Mouse (Mus musculus): Measurements from ENCODE around the gene Rtp1. TPM values are rescaled to one million over a fixed set of nuclear protein-coding genes. Genes with fewer than 3 reads are reported as not detected.

Gene Rtp1
- under 1 TPM; 0.44 to 0.45 TPM for total RNA-seq (2021)

DNA sequence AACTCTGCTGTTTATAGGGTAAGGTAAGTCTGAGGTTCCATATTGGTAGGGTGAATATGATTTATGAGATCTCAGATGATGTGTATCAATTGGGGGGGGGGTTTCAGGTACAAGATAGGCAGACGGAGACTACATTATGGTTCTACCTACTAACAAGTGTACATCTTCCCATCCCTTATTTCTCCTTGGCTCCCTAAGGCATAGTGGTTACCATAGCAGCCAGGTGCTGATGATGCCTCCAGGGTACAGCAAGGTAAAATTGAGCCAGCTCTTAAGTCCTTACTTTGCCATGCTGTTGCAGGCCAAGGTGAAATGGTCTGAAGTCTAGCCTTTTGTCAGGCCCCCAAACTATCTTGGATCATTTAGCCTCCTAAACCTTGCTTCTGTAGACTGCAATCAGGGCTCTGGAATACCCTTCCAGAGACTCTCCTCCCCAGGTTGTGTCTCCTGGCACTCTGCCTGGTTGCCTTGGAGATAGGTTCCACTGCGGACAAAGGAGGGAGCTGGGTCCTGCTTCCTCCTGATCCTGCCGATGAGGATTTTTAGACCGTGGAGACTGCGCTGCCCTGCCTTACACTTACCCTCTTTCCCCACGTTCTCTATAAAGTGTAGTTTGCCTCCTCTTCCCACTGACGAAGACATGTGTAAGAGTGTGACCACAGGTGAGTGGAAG, at the start of gene Rtp1:
Gene Rtp1 (plus strand): TSS at position 487 of the 673 bp plus-strand sequence.
- no peak for DNase-seq (ENCODE audit: extremely low spot score in 1 of 2, low spot score in 1 of 2)

GRCm38 (mm10) chr16:23379536-23380230, 49.2 kb upstream of the Rtp1 start:
- DNase-seq (ENCODE audit: extremely low spot score in 1 of 2, low spot score in 1 of 2), result no peak

DNA sequence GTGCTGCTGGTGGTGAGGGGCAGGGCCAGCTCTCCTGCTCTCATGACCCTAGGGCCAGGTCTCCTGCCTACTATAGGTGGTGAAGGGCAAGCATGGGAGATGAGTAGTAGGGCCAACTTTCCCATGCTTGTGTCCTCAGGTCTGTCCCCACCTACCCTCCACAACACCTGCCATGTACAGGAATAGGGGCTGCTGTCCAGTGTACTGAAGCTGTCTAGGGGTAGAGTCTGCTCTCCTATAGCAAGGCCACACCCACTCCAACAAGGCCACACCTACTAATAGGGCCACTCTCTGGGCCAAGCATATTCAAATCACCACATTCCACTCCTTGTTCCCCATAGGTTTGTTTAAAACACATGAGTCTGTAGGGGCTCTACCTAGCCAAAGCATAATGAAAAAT, 44.6 kb upstream of the Rtp1 start:
- DNase-seq (ENCODE audit: extremely low spot score in 1 of 2, low spot score in 1 of 2), result no peak

DNA sequence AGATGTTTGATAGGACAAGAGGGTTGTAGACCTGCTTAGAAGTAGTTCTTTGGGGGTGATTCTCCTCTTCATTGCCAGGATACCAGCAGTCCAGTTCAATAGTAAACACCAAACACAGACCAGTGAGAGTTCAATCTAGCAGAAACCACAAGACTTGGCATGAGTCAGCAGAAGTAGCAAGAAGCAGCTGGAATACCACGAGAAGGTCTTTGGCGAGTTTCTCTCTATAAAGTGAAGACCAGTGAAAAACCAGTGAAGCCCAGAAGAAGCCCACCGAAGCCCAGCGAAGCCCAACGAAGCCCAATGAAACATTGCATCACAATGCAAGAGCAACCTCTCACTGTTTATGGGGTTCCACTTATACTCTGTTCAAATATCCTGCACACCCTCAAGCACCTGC, 31.0 kb upstream of the Rtp1 start:
- DNase-seq (ENCODE audit: extremely low spot score in 1 of 2, low spot score in 1 of 2), result no peak

DNA sequence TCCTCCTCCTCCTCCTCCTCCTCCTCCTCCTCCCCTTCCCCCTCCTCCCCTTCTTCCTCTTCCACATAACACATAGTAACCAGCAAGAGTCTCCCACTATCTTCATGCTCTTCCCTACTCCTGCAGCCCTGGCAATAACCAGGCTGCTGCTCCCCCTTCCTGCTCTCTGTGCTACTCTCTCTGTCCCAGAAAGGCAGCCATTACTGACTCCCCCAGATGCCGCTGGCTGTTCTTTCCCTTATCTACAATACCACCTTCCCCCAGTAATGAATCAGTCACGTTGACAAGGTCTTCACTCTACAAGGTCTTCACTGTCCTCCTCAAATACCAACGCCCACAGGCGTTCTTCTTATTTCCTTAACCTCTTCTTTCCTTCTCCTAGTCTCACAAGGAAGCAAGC, 27.5 kb upstream of the Rtp1 start:
- DNase-seq (ENCODE audit: extremely low spot score in 1 of 2, low spot score in 1 of 2), result no peak

DNA sequence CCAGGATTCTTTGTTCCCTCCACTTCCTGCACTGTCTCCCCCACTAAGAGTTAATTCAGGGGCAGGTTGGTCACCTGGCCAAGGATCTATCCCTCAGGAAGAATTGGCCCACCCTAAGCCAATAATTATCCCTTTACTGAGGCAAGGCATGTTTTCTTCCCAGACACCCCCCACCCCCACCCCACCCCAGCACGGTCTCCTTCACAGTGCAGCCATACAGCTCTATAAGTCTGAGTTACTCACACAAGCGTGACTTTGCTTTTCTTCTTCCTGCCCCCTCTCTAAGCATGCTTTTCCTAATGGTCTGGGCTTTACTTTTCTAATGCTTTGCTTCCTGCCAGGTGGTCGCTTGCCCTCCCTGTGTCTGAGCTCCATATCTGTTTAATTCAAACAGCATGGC, 27.0 kb upstream of the Rtp1 start:
- no peak for DNase-seq (ENCODE audit: extremely low spot score in 1 of 2, low spot score in 1 of 2)

DNA sequence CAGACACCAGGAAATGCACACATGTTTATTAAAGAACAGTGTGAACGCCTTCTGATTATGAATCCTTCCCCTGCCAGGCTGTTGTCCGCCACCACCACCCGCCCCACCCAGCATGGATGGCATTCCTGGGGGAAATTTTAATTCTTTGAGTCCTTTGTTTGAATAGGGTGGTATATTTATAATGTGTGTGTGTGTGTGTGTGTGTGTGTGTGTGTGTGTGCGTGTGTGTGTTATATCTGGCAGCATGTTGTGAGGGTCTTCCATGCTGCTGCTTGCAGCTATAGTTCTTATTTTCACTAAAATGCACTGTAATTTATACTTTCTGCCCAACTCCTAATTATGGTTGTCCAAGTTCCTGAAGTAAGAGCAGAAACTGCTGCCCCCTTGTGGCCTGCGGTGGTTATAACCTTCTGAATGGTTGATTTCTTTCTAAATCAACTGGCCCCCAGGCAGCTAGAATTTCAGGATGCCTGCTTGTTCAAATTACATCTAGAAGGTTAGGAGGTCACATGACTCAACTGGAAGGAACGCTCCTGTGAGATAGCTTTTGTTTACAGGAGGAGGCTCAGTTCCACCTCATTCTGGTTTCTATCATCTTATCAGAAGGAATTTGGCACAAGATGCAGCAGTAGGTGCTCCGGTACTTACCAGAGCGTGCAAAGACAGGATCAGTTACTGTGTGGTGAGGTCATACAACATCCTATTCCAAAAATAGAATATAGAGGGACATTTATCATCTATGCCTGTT, 25.8 kb upstream of the Rtp1 start:
- peak; percentile 72 to 91 for DNase-seq (ENCODE audit: extremely low spot score in 1 of 2, low spot score in 1 of 2)

- DNase-seq (ENCODE audit: extremely low spot score in 1 of 2, low spot score in 1 of 2), result no peak
Observed at GRCm38 (mm10) chr16:23412930-23413329, 16.0 kb upstream of the Rtp1 start.

DNA sequence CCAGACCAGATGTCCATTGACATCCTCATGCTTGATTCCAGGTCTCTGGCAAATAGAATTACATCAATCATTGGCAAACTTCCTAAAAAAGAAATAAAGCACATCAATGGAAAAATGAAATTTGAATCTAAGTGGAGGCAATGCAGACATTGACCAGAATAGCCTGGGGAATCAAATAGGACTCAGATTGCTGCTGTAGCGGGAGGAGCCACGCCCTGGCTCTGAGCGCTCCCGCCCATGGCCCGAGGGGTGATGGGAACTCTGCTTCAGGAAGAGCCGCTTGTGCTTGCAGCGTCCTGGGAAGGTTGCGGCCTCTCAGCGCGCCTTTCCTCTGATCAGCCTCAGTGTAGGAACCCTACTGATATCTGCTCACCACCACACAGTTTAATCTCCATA, 12.7 kb upstream of the Rtp1 start:
- no peak for DNase-seq (ENCODE audit: extremely low spot score in 1 of 2, low spot score in 1 of 2)

GRCm38 (mm10) chr16:23416657-23417293, 12.2 kb upstream of the Rtp1 start:
- no peak for DNase-seq (ENCODE audit: extremely low spot score in 1 of 2, low spot score in 1 of 2)

GRCm38 (mm10) chr16:23417456-23418240, 11.3 kb upstream of the Rtp1 start:
- DNase-seq (ENCODE audit: extremely low spot score in 1 of 2, low spot score in 1 of 2), result no peak

DNA sequence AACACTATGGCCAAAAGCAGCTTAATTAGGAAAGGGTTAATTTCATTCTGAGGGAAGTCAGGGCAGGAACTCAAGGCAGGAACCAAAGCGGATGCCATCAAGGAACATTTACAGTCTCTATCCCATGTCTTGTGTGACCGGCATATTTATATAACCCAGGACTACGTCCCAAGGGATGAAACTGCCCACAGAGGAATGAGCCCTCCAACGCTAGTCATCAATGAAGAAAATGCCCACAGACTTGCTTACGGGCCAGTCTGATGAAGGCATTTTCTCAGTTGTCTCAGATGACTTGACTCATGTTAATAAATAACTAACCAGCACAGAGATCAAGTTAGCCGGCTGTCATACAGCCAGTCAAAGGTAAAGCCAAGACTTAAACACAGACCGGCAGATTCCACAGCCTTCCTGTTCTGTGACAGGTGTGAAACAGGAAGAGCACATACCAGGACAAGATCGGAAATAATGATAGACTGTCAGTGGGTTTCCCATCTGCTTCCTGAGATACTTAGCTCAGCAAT, 9.3 kb upstream of the Rtp1 start:
- no peak for DNase-seq (ENCODE audit: extremely low spot score in 1 of 2, low spot score in 1 of 2)

DNA sequence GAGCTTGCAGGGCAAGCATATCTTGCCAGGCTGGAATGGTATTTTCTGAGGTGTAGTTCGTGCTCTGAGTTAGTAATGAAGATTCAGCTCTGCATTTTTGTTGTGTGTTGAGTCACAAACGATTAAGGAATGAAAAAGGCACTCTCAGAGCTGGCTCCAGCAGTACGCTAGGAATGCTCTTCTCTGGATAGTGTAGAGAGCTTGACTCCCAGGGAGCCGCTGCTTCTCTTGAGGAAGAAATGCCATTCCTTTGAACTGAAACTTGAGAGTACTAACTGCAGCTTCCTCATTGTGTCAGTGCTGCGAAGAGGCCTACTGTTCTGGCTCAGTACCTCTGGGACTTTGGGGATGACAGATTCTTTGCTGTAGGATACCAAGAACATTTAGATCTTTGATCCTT, 5.1 kb upstream of the Rtp1 start:
- DNase-seq (ENCODE audit: extremely low spot score in 1 of 2, low spot score in 1 of 2), result no peak

GRCm38 (mm10) chr16:23427701-23428100, 1.2 kb upstream of the Rtp1 start:
- no peak for DNase-seq (ENCODE audit: extremely low spot score in 1 of 2, low spot score in 1 of 2)

- DNase-seq (ENCODE audit: extremely low spot score in 1 of 2, low spot score in 1 of 2), result no peak
Observed at GRCm38 (mm10) chr16:23429991-23430390, 1.1 kb downstream of the Rtp1 start.

- DNase-seq (ENCODE audit: extremely low spot score in 1 of 2, low spot score in 1 of 2), result no peak
Observed at GRCm38 (mm10) chr16:23437404-23438166, 8.7 kb downstream of the Rtp1 start.

DNA sequence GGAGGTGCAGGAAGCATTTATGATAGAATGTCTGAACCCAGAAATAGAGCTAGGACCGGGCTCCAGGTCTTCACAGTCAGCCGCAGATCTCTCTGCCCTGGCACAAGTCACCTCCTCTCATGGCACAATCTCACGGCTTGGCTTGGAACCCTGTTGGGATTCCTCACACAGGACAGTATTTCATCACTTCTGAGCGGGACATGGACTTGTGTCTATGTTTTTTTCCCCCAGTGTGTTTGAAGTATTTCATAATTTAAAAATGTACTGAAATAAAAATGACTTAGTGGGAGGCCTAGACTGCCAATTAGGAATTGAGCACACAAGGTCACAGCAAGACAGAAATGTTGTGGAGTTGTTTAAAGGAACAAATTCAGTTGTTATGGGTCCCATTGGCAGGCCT, 15.3 kb downstream of the Rtp1 start:
- DNase-seq (ENCODE audit: extremely low spot score in 1 of 2, low spot score in 1 of 2), result no peak

GRCm38 (mm10) chr16:23449946-23450345, 21.0 kb downstream of the Rtp1 start:
- DNase-seq (ENCODE audit: extremely low spot score in 1 of 2, low spot score in 1 of 2), result no peak

DNA sequence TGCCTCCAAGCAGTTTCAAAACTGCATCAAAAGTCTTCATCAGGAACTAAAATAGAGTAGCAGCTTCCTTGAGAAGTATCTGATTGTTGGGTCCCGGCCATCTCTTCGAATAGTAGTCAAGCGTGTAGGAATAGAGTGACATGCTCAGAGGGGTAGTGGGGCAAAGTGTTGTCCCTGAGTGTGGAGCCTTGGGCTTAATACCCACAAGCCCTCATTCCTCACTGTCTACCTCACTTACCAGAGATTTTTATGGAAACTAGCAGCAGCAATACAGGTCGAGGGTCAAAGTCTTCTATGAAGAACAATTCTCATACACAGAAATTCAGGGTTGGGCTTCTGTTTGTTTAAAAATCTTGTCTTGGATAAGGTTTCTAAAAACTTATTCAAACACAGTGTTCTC, 21.9 kb downstream of the Rtp1 start:
- no peak for DNase-seq (ENCODE audit: extremely low spot score in 1 of 2, low spot score in 1 of 2)
